ENCODE assay signal across 8 mouse cellular contexts in genomic region chr12:108240953-108241588, GRCm38 (mm10). TPM values are rescaled to one million over a fixed set of nuclear protein-coding genes. Genes with fewer than 3 reads are reported as not detected.
A peak's percentile ranks its signal among the peaks of the same experiment; 100 is the strongest.
DNase-seq lines count a peak whose midpoint lies in the region; ATAC-seq lines count a peak whose summit lies in the region.

No protein-coding gene starts in this region.

- WGBS in kidney, embryonic 16.5 days: 18% methylated on average over 21 of the region's 21 CpGs

- peak; percentile 4; the same call in 1 of the 2 replicates for ATAC-seq in kidney, embryonic 16.5 days (ENCODE audit: low FRiP score, low TSS enrichment)
- ATAC-seq in hematopoietic stem cell, adult 5-6 weeks (replicated peaks in 1 of 2; ENCODE audit: insufficient read depth in 1 of 2, low FRiP score in 2 of 2, low TSS enrichment in 1 of 2, low read depth in 1 of 2, poor library complexity in 2 of 2, severe bottlenecking in 2 of 2): peak; percentile 51 to 69
- ATAC-seq in megakaryocyte-erythroid progenitor cell, adult 5-6 weeks (replicated peaks; ENCODE audit: low FRiP score, low TSS enrichment, poor library complexity, severe bottlenecking): peak; percentile 34

- no peaks in the 10 kb centered on the region for H3K9me3 ChIP-seq in kidney, embryonic 16.5 days (ENCODE audit: low read length)

- 0 out of 2 replicates have a peak overlapping the region, but pooled peaks have one; percentile 5 for H3K4me2 ChIP-seq in kidney, embryonic 16.5 days (replicated peaks; ENCODE audit: low read depth, low read length)

- H3K4me1 ChIP-seq in kidney, embryonic 16.5 days (ENCODE audit: insufficient read depth, low read length): peaks cover 90% of the 10 kb centered on the region

- no peak for DNase-seq in kidney, postnatal 36 days
- DNase-seq in cerebellum, postnatal 14 days: peak; percentile 66 to 83
- peak; percentile 57 for DNase-seq in telencephalon, adult 2 months (ENCODE audit: low read depth, low spot score)
- no peak for DNase-seq in heart, adult 9 months (ENCODE audit: low spot score in 2 of 2)
- DNase-seq in c-Kit-positive CD71-positive TER-119-positive erythroid progenitor cells, embryonic 14.5 days (ENCODE audit: low spot score): no peak

- H3K4me3 ChIP-seq in kidney, embryonic 16.5 days (ENCODE audit: low read length): no peak overlapping the region

- H3K9ac ChIP-seq in kidney, embryonic 16.5 days (replicated peaks; ENCODE audit: low read length): 0 out of 2 replicates have a peak overlapping the region, but pooled peaks have one; percentile 3

- H3K27me3 ChIP-seq in kidney, embryonic 16.5 days (ENCODE audit: insufficient read depth, low read length): no peaks in the 10 kb centered on the region

- H3K36me3 ChIP-seq in kidney, embryonic 16.5 days (ENCODE audit: insufficient read depth, low read length): no peaks in the 10 kb centered on the region

- no peak overlapping the region for H3K27ac ChIP-seq in kidney, embryonic 16.5 days (ENCODE audit: low read length)

RNA-seq across cellular contexts. Expression of gene Ccdc85c, which starts 34.2 kb away (rescaled TPM):
- polyA plus RNA-seq in kidney, embryonic 16.5 days (2015; fragmentation: Nextera tagmentation; extraction: Ambion mirVana): 5.3 and 6.8 TPM in 2 replicates
- 1.4 and 4.4 TPM in 2 replicates for total RNA-seq in hematopoietic stem cell, adult 5-6 weeks (2017)
- 1.3 TPM in 1 of 2 replicates, not detected in the other for total RNA-seq in megakaryocyte-erythroid progenitor cell, adult 5-6 weeks (2014; fragmentation: Nextera tagmentation)
- total RNA-seq in megakaryocyte-erythroid progenitor cell, adult 5-6 weeks (2017): 0.42 and 1.3 TPM in 2 replicates

Comparison
In these comparisons a context has a peak if more than half of its experiments do, and no peak if none do; other contexts are left out.
1. ATAC-seq: peak in every context shown above with its lines; median percentile 60 in hematopoietic stem cell, adult 5-6 weeks; 34 in megakaryocyte-erythroid progenitor cell, adult 5-6 weeks; 4 in kidney, embryonic 16.5 days.
2. DNase-seq: peak in cerebellum, postnatal 14 days (2 of 2) and telencephalon, adult 2 months (single experiment); none in kidney, postnatal 36 days (0 of 2), heart, adult 9 months (0 of 2) and c-Kit-positive CD71-positive TER-119-positive erythroid progenitor cells, embryonic 14.5 days (single experiment).